Mouse (Mus musculus): ENCODE measurements at regions not wholly inside any gene's neighbourhood (a gene's known extent, or its start where the extent isn't known, plus 50 kb on each side); places are given as distances from the start of the nearest gene placed in this dataset.

GRCm38 (mm10) chr9:35328503-35328902, 60.8 kb downstream of the Rpusd4 start:
- no peak for DNase-seq

- DNase-seq, result no peak
Observed at GRCm38 (mm10) chr9:35330386-35330785, 62.7 kb downstream of the Rpusd4 start.

- DNase-seq, result no peak
Observed at GRCm38 (mm10) chr9:35331241-35331680, 63.6 kb downstream of the Rpusd4 start.

GRCm38 (mm10) chr9:35332688-35333630, 65.3 kb downstream of the Rpusd4 start:
- DNase-seq, result no peak

GRCm38 (mm10) chr9:35333631-35334005, 66.0 kb downstream of the Rpusd4 start:
- DNase-seq, result no peak

- no peak for DNase-seq
Observed at GRCm38 (mm10) chr9:35334536-35334935, 66.9 kb downstream of the Rpusd4 start.

GRCm38 (mm10) chr9:35335181-35335580, 67.5 kb downstream of the Rpusd4 start:
- DNase-seq, result no peak

- peak; percentile 36 for DNase-seq
Observed at GRCm38 (mm10) chr9:35335888-35336700, 68.4 kb downstream of the Rpusd4 start.

- no peak for DNase-seq
Observed at GRCm38 (mm10) chr9:35336701-35337055, 69.0 kb downstream of the Rpusd4 start.

- DNase-seq, result no peak
Observed at GRCm38 (mm10) chr9:35338858-35339257, 71.2 kb downstream of the Rpusd4 start.

- DNase-seq, result no peak
Observed at GRCm38 (mm10) chr9:35339492-35340262, 72.0 kb downstream of the Rpusd4 start.

- DNase-seq, result no peak
Observed at GRCm38 (mm10) chr9:35340263-35340573, 72.6 kb downstream of the Rpusd4 start.

- DNase-seq, result no peak
Observed at GRCm38 (mm10) chr9:35340811-35341210, 73.1 kb downstream of the Rpusd4 start.

GRCm38 (mm10) chr9:35341386-35341785, 73.7 kb downstream of the Rpusd4 start:
- no peak for DNase-seq

- DNase-seq, result peak; percentile 32
Observed at GRCm38 (mm10) chr9:35342436-35342835, 74.8 kb downstream of the Rpusd4 start.

- DNase-seq, result no peak
Observed at GRCm38 (mm10) chr9:35343336-35343735, 75.7 kb downstream of the Rpusd4 start.

GRCm38 (mm10) chr9:35344374-35344773, 76.6 kb upstream of the Cdon start:
- peak; percentile 26 for DNase-seq

- no peak for DNase-seq
Observed at GRCm38 (mm10) chr9:35346378-35346777, 74.5 kb upstream of the Cdon start.

- DNase-seq, result no peak
Observed at GRCm38 (mm10) chr9:35350046-35350552, 70.8 kb upstream of the Cdon start.

- no peak for DNase-seq
Observed at GRCm38 (mm10) chr9:35351576-35351975, 69.4 kb upstream of the Cdon start.

- peak; percentile 12 for DNase-seq
Observed at GRCm38 (mm10) chr9:35354652-35355130, 66.2 kb upstream of the Cdon start.

- DNase-seq, result peak; percentile 64
Observed at GRCm38 (mm10) chr9:35359699-35360098, 61.2 kb upstream of the Cdon start.
